Mouse (Mus musculus) forebrain, embryonic 15.5 days (tissue): Measurements from ENCODE around the gene Tmem175. TPM values are rescaled to one million over a fixed set of nuclear protein-coding genes. Genes with fewer than 3 reads are reported as not detected.
"Not testable (repeated sequence)": the region's sequence is repeated elsewhere in the genome, so short reads cannot be mapped to it uniquely, and the experiment has no call there.

ENCODE experiments used
- ATAC-seq: fragments of 200-750 bp; cut with Nextera tagmentation; replicated peaks from 2 replicates; pipeline ENCODE4 v1.8.0; 2017; ENCODE audit warnings: mild to moderate bottlenecking, moderate TSS enrichment, moderate library complexity
- H3K27ac ChIP-seq: fragments of 300-500 bp; sonication (generic); replicated peaks from 2 replicates; pipeline ENCODE4 v1.5.1; 2015; ENCODE audit warnings: mild to moderate bottlenecking, inconsistent platforms
- H3K27me3 ChIP-seq: fragments of 300-500 bp; sonication (generic); 2 replicates; pipeline ENCODE4 v1.6.1; 2015; ENCODE audit warnings: inconsistent platforms
- H3K36me3 ChIP-seq: fragments of 300-500 bp; sonication (generic); 2 replicates; pipeline ENCODE4 v1.6.1; 2015; ENCODE audit warnings: mild to moderate bottlenecking, inconsistent platforms
- H3K4me1 ChIP-seq: fragments of 300-500 bp; sonication (generic); 2 replicates; pipeline ENCODE4 v1.6.1; 2015; ENCODE audit warnings: inconsistent platforms
- H3K4me2 ChIP-seq: fragments of 300-500 bp; sonication (generic); replicated peaks from 2 replicates; pipeline ENCODE4 v1.6.1; 2015; ENCODE audit warnings: mild to moderate bottlenecking, inconsistent platforms
- H3K4me3 ChIP-seq: fragments of 300-500 bp; sonication (generic); 2 replicates; pipeline ENCODE4 v1.5.1; 2015; ENCODE audit warnings: mild to moderate bottlenecking, inconsistent platforms
- H3K9ac ChIP-seq: fragments of 300-500 bp; sonication (generic); replicated peaks from 2 replicates; pipeline ENCODE4 v1.6.1; 2015; ENCODE audit warnings: mild to moderate bottlenecking, inconsistent platforms
- H3K9me3 ChIP-seq: fragments of 300-500 bp; sonication (generic); 2 replicates; pipeline ENCODE4 v1.6.1; 2016; ENCODE audit warnings: inconsistent platforms
- WGBS: fragments of 180-500 bp; shearing (Covaris S2); methylation state at CpG from one replicate; pipeline ENCODE4 v1.1.7; 2015; ENCODE audit warnings: mixed read lengths; 5-methylcytosine and 5-hydroxymethylcytosine counted together
- polyA plus RNA-seq: library from polyadenylated mRNA; unstranded; fragments of >200 nt; fragmentation: Nextera tagmentation; extraction: Ambion mirVana; gene quantifications from 2 replicates; pipeline ENCODE4 v1.2.1, GENCODE M21; 2015

Tmem175 gene
- polyA plus RNA-seq: 24.2 and 24.7 TPM in 2 replicates

- Histone ChIP-seq H3K27ac (peak within 1 kb of the TSS; percentile 90), H3K4me3 (peak within 1 kb of the TSS; percentile 86), H3K9me3 (no peaks in the 10 kb centered on the region), H3K4me1 (peaks cover 31% of the 10 kb centered on the region), H3K4me2 (peak within 1 kb of the TSS; percentile 88), H3K36me3 (no peaks in the 10 kb centered on the region), H3K9ac (peak within 1 kb of the TSS; percentile 97), H3K27me3 (no peaks in the 10 kb centered on the region)
- under 1% methylated on average over 58 of the region's 58 CpGs for WGBS
- ATAC-seq: peak; percentile 97
These were observed at the start of gene Tmem175, which contains the start of gene Gak for GRCm38 (mm10) chr5:108629634-108630483. Tmem175 (plus strand) TSS chr5:108629770. Gak (minus strand) TSS chr5:108629755.

GRCm38 (mm10) chr5:108581361-108581891 lies 48.1 kb upstream of the Tmem175 start:
- Histone ChIP-seq H3K27ac (no peak overlapping the region), H3K4me1 (no peaks in the 10 kb centered on the region), H3K4me2 (no peak overlapping the region), H3K27me3 (no peaks in the 10 kb centered on the region), H3K4me3 (no peak overlapping the region), H3K9ac (no peak overlapping the region), H3K9me3 (no peaks in the 10 kb centered on the region), H3K36me3 (peaks cover 86% of the 10 kb centered on the region)
- 79% methylated on average over 3 of the region's 3 CpGs for WGBS
- ATAC-seq: no peak

GRCm38 (mm10) chr5:108599923-108600322 lies 29.6 kb upstream of the Tmem175 start:
- ATAC-seq: no peak
- Histone ChIP-seq H3K27ac (no peak overlapping the region), H3K9me3 (no peaks in the 10 kb centered on the region), H3K27me3 (no peaks in the 10 kb centered on the region), H3K4me3 (no peak overlapping the region), H3K36me3 (peaks cover 88% of the 10 kb centered on the region), H3K4me1 (no peaks in the 10 kb centered on the region), H3K9ac (no peak overlapping the region), H3K4me2 (no peak overlapping the region)
- WGBS: 92% methylated on average over 1 of the region's 1 CpGs

GRCm38 (mm10) chr5:108602537-108602936 lies 27.0 kb upstream of the Tmem175 start:
- Histone ChIP-seq H3K4me3 (no peak overlapping the region), H3K36me3 (peaks cover 87% of the 10 kb centered on the region), H3K27me3 (no peaks in the 10 kb centered on the region), H3K9ac (no peak overlapping the region), H3K4me2 (no peak overlapping the region), H3K27ac (no peak overlapping the region), H3K9me3 (no peaks in the 10 kb centered on the region), H3K4me1 (no peaks in the 10 kb centered on the region)
- WGBS: 95% methylated on average over 9 of the region's 9 CpGs
- ATAC-seq: no peak

DNA sequence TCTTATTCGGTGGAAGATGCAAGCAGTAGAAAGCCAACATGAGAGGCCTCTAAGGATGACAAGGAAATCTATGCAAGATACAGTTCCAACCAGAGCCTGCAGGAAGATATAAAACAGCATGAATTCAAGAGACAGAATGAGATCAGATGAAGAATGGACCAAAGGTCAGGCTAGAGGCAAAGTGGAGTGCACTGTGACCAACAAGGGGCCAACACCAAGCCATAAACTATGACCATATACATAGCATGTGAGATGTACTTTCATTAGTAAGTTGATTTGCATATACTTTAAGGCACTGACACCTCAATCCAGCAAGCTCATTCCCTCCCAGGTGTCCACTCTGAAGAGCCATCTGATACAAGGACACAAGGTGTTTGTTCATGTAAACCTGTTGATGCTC lies 19.1 kb upstream of the Tmem175 start:
- WGBS: 96% methylated on average over 1 of the region's 1 CpGs
- Histone ChIP-seq H3K4me2 (no peak overlapping the region), H3K9ac (no peak overlapping the region), H3K4me3 (no peak overlapping the region), H3K27me3 (no peaks in the 10 kb centered on the region), H3K27ac (no peak overlapping the region), H3K9me3 (no peaks in the 10 kb centered on the region), H3K36me3 (peaks cover 91% of the 10 kb centered on the region), H3K4me1 (no peaks in the 10 kb centered on the region)
- no peak for ATAC-seq

DNA sequence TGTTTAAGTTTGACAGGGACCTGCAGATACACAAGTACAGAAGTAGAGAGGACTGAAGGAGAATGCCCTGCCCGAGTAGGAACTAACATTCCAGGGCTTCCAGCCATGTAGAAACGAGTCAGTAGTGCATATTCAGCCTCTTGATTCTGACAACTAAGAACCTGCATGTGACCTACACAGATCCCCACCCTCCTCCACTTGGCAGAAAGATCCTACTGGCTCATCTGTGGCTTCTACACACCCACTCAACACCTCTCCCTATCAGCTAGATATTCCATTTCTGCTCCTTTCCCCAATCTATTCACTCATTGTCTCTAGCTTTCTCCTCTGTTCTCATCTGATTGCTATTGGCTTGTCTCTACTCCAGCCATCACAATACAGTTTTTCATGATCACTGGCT lies 7.7 kb upstream of the Tmem175 start:
- no peak for ATAC-seq
- 92% methylated on average over 2 of the region's 2 CpGs for WGBS
- Histone ChIP-seq H3K4me3 (no peak overlapping the region), H3K27me3 (no peaks in the 10 kb centered on the region), H3K9ac (no peak overlapping the region), H3K27ac (no peak overlapping the region), H3K4me2 (no peak overlapping the region), H3K4me1 (peaks cover under 1% of the 10 kb centered on the region; the same call in 1 of the 2 replicates), H3K9me3 (no peaks in the 10 kb centered on the region), H3K36me3 (peaks cover 49% of the 10 kb centered on the region)

DNA sequence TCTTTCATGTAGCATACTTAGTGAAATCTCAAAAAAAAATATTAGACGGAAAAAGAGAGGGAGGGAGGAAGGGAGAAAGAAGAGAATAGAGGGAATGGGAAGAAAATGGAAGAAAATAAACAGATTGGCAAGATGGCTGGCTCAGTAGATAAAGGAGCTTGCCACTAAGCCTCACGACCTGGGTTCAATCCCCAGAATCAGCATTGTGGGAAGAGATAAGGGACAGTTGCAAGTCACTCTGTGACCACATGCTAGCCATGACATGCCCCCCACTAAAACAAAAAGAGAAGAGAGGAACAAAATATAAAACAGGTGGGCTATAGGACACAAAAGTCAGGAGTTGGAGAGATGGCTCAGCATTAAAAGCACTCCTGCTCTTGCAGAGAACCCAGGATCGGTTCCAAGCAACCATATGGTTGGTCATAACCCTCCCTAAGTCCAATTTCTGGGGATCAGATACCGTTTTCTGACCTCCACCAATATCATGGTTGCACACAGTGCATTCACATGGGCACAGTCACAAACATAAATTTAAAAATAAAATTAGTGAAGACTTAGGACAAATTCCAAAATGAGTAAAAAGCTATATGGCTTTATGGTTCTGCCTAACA lies 3.4 kb upstream of the Tmem175 start:
- H3K4me1 ChIP-seq: peaks cover 31% of the 10 kb centered on the region
- no peaks in the 10 kb centered on the region for H3K9me3 ChIP-seq
- no peak overlapping the region for H3K4me2 ChIP-seq
- H3K4me3 ChIP-seq: no peak overlapping the region
- H3K36me3 ChIP-seq: peaks cover 33% of the 10 kb centered on the region
- no peak overlapping the region for H3K27ac ChIP-seq
- no peak for ATAC-seq
- no peaks in the 10 kb centered on the region for H3K27me3 ChIP-seq
- H3K9ac ChIP-seq: no peak overlapping the region
- WGBS: 89% methylated on average over 4 of the region's 4 CpGs

- Histone ChIP-seq H3K9ac (peak overlapping the region; percentile 97), H3K9me3 (no peaks in the 10 kb centered on the region), H3K27ac (peak overlapping the region; percentile 90), H3K4me1 (peaks cover 31% of the 10 kb centered on the region), H3K4me3 (peak overlapping the region; percentile 86), H3K27me3 (no peaks in the 10 kb centered on the region), H3K36me3 (peaks cover 6% of the 10 kb centered on the region), H3K4me2 (peak overlapping the region; percentile 88)
- WGBS: 1% methylated on average over 32 of the region's 32 CpGs
- ATAC-seq: peak; percentile 88
These were observed 508 bp upstream of the Tmem175 start for GRCm38 (mm10) chr5:108628891-108629633.

- H3K4me2 ChIP-seq: no peak overlapping the region
- no peaks in the 10 kb centered on the region for H3K27me3 ChIP-seq
- no peak overlapping the region for H3K4me3 ChIP-seq
- no peaks in the 10 kb centered on the region for H3K9me3 ChIP-seq
- 86% methylated on average over 4 of the region's 4 CpGs for WGBS
- no peak overlapping the region for H3K9ac ChIP-seq
- H3K4me1 ChIP-seq: peaks cover 12% of the 10 kb centered on the region
- no peak overlapping the region for H3K27ac ChIP-seq
- ATAC-seq: no peak
- H3K36me3 ChIP-seq: peaks cover 4% of the 10 kb centered on the region; the same call in 1 of the 2 replicates
These were observed 4.1 kb downstream of the Tmem175 start for GRCm38 (mm10) chr5:108633676-108634075.

DNA sequence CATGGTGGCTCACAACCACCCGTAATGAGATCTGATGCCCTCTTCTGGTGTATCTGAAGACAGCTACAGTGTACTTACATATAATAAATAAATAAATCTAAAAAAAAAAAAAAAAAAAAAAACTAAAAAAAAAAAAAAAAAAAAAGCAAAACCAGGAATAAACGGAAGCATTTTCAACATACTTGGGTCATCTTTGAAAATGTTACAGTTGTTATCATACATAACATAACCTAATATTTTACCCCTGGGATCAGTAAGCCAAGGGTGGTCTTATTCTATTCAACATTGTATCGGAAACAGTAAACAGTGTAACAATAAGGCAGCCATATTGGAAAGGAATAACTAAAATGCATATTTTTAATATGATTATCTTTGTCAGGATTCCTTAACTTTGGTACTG lies 4.5 kb downstream of the Tmem175 start:
- H3K9ac ChIP-seq, H3K9me3 ChIP-seq, ATAC-seq, H3K4me2 ChIP-seq, H3K4me3 ChIP-seq, H3K4me1 ChIP-seq, H3K36me3 ChIP-seq, H3K27ac ChIP-seq, H3K27me3 ChIP-seq: not testable (repeated sequence)
- WGBS: 82% methylated on average over 3 of the region's 3 CpGs

- Histone ChIP-seq H3K4me3 (no peak overlapping the region), H3K4me2 (no peak overlapping the region), H3K9me3 (no peaks in the 10 kb centered on the region), H3K9ac (no peak overlapping the region), H3K4me1 (no peaks in the 10 kb centered on the region), H3K36me3 (peaks cover 4% of the 10 kb centered on the region; the same call in 1 of the 2 replicates), H3K27ac (no peak overlapping the region), H3K27me3 (no peaks in the 10 kb centered on the region)
- WGBS: 79% methylated on average over 4 of the region's 4 CpGs
- no peak for ATAC-seq
These were observed 6.6 kb downstream of the Tmem175 start for GRCm38 (mm10) chr5:108636172-108636571.

- 90% methylated on average over 2 of the region's 2 CpGs for WGBS
- H3K4me3 ChIP-seq: no peak overlapping the region
- H3K9ac ChIP-seq: no peak overlapping the region
- no peaks in the 10 kb centered on the region for H3K27me3 ChIP-seq
- no peak overlapping the region for H3K27ac ChIP-seq
- peaks cover 41% of the 10 kb centered on the region for H3K36me3 ChIP-seq
- no peak overlapping the region for H3K4me2 ChIP-seq
- H3K9me3 ChIP-seq: no peaks in the 10 kb centered on the region
- no peak for ATAC-seq
- H3K4me1 ChIP-seq: no peaks in the 10 kb centered on the region
These were observed 14.1 kb downstream of the Tmem175 start for GRCm38 (mm10) chr5:108643674-108644073.
